Mouse (Mus musculus) ES-Bruce4 (cell line): ENCODE measurements around the gene Ankfn1.

Experiments
- CTCF ChIP-seq: IDR thresholded peaks from one replicate; pipeline ENCODE4 v1.8.1; 2011; ENCODE audit warnings: low read depth, low read length
- POLR2A ChIP-seq: IDR thresholded peaks from one replicate; pipeline ENCODE4 v1.8.1; 2011; ENCODE audit warnings: low read length; ENCODE audit not compliant: insufficient read depth

GRCm38 (mm10) chr11:89635740-89636139 lies 141.7 kb downstream of the Ankfn1 start:
- no peak for TF ChIP-seq POLR2A
- no peak for TF ChIP-seq CTCF
